Mouse (Mus musculus) midbrain, postnatal 0 days (tissue): Measurements from ENCODE around the gene Ptpro. TPM values are rescaled to one million over a fixed set of nuclear protein-coding genes. Genes with fewer than 3 reads are reported as not detected.

ENCODE experiments used
- ATAC-seq: fragments of 200-750 bp; cut with Nextera tagmentation; 2 replicates; pipeline ENCODE4 v1.8.0; 2017; ENCODE audit warnings: moderate number of reproducible peaks, mild to moderate bottlenecking, moderate TSS enrichment, moderate library complexity; ENCODE audit not compliant: low FRiP score
- DNase-seq: peaks from one replicate; pipeline ENCODE4 v3.0.0-alpha.2; 2015; ENCODE audit warnings: low spot score
- H3K27ac ChIP-seq: fragments of 300-500 bp; sonication (generic); 2 replicates; pipeline ENCODE4 v1.5.1; 2014; ENCODE audit warnings: low read depth, mild to moderate bottlenecking, low read length, mixed read lengths
- H3K27me3 ChIP-seq: fragments of 300-500 bp; sonication (generic); 2 replicates; pipeline ENCODE4 v1.6.1; 2014; ENCODE audit warnings: low read length, control low read depth, mixed read lengths; ENCODE audit not compliant: insufficient read depth
- H3K36me3 ChIP-seq: fragments of 300-500 bp; sonication (generic); 2 replicates; pipeline ENCODE4 v1.6.1; 2014; ENCODE audit warnings: low read length, control low read depth, mixed read lengths; ENCODE audit not compliant: insufficient read depth
- H3K4me1 ChIP-seq: fragments of 300-500 bp; sonication (generic); 2 replicates; pipeline ENCODE4 v1.6.1; 2014; ENCODE audit warnings: mild to moderate bottlenecking, control low read depth, antibody characterized with exemption, low read length, mixed read lengths; ENCODE audit not compliant: insufficient read depth
- H3K4me2 ChIP-seq: fragments of 300-500 bp; sonication (generic); 2 replicates; pipeline ENCODE4 v1.6.1; 2014; ENCODE audit warnings: low read depth, mild to moderate bottlenecking, low read length, mixed read lengths; ENCODE audit not compliant: poor library complexity, severe bottlenecking
- H3K4me3 ChIP-seq: fragments of 300-500 bp; sonication (generic); 2 replicates; pipeline ENCODE4 v1.5.1; 2014; ENCODE audit warnings: low read depth, mild to moderate bottlenecking, low read length, moderate library complexity
- H3K9ac ChIP-seq: fragments of 300-500 bp; sonication (generic); replicated peaks from 2 replicates; pipeline ENCODE4 v1.6.1; 2014; ENCODE audit warnings: mild to moderate bottlenecking, low read length, moderate library complexity, mixed read lengths; ENCODE audit not compliant: poor library complexity, severe bottlenecking
- H3K9me3 ChIP-seq: fragments of 300-500 bp; sonication (generic); 2 replicates; pipeline ENCODE4 v1.6.1; 2016; ENCODE audit warnings: low read length, control low read depth
- CTCF ChIP-seq: IDR thresholded peaks from 2 replicates; pipeline ENCODE4 v1.5.1; 2016; ENCODE audit warnings: antibody characterized with exemption, mild to moderate bottlenecking
- WGBS: fragments of 180-500 bp; shearing (Covaris S2); extraction: QIAGEN DNeasy Blood & Tissue Kit; methylation state at CpG from one replicate; pipeline ENCODE4 v1.1.7; 2014; 5-methylcytosine and 5-hydroxymethylcytosine counted together
- polyA plus RNA-seq: library from polyadenylated mRNA; unstranded; fragments of >200 nt; fragmentation: Nextera tagmentation; extraction: Ambion mirVana; gene quantifications from 2 replicates; pipeline ENCODE4 v1.2.1, GENCODE M21; 2015
- total RNA-seq: library from RNA; depleted of rRNA; stranded (reverse); fragments of >200 nt; gene quantifications from 2 replicates; pipeline ENCODE4 v1.2.3, GENCODE M21; 2014

Ptpro gene
- total and polyA plus RNA-seq, 2 experiments from 2014 or later, result 58.7 to 122 TPM

- no peak for TF ChIP-seq CTCF
- H3K36me3 ChIP-seq, result no peaks in the 10 kb centered on the region
- no peak overlapping the region for H3K27ac ChIP-seq
- no peak overlapping the region for H3K9ac ChIP-seq
- no peaks in the 10 kb centered on the region for H3K4me1 ChIP-seq
- no peak overlapping the region for H3K4me3 ChIP-seq
- WGBS, result 87% methylated on average over 4 of the region's 4 CpGs
- ATAC-seq (no peak), DNase-seq (no peak)
- no peak overlapping the region for H3K4me2 ChIP-seq
- no peaks in the 10 kb centered on the region for H3K9me3 ChIP-seq
- H3K27me3 ChIP-seq, result no peaks in the 10 kb centered on the region
Measured at GRCm38 (mm10) chr6:137302561-137302960, 50.4 kb downstream of the Ptpro start.

GRCm38 (mm10) chr6:137303824-137304223 lies 51.7 kb downstream of the Ptpro start:
- WGBS, result 94% methylated on average over 2 of the region's 2 CpGs
- no peak overlapping the region for H3K4me3 ChIP-seq
- no peaks in the 10 kb centered on the region for H3K4me1 ChIP-seq
- no peak for DNase-seq
- no peaks in the 10 kb centered on the region for H3K27me3 ChIP-seq
- no peak overlapping the region for H3K4me2 ChIP-seq
- H3K9ac ChIP-seq, result no peak overlapping the region
- H3K9me3 ChIP-seq, result no peaks in the 10 kb centered on the region
- no peak for TF ChIP-seq CTCF
- no peak for ATAC-seq
- no peak overlapping the region for H3K27ac ChIP-seq
- H3K36me3 ChIP-seq, result no peaks in the 10 kb centered on the region

GRCm38 (mm10) chr6:137315265-137315664 lies 63.1 kb downstream of the Ptpro start:
- no peak for TF ChIP-seq CTCF
- Histone ChIP-seq H3K27ac (no peak overlapping the region), H3K4me2 (no peak overlapping the region), H3K36me3 (no peaks in the 10 kb centered on the region), H3K9ac (no peak overlapping the region), H3K9me3 (no peaks in the 10 kb centered on the region), H3K27me3 (no peaks in the 10 kb centered on the region), H3K4me1 (peaks cover 6% of the 10 kb centered on the region; the same call in 1 of the 2 replicates), H3K4me3 (no peak overlapping the region)
- no peak for ATAC-seq
- WGBS, result 57% methylated on average over 4 of the region's 4 CpGs
- DNase-seq, result no peak

- DNase-seq (no peak), ATAC-seq (no peak)
- Histone ChIP-seq H3K4me1 (peaks cover 6% of the 10 kb centered on the region; the same call in 1 of the 2 replicates), H3K27ac (no peak overlapping the region), H3K36me3 (no peaks in the 10 kb centered on the region), H3K9me3 (no peaks in the 10 kb centered on the region), H3K4me3 (no peak overlapping the region), H3K27me3 (no peaks in the 10 kb centered on the region), H3K9ac (no peak overlapping the region), H3K4me2 (no peak overlapping the region)
- TF ChIP-seq CTCF, result no peak
- 88% methylated on average over 6 of the region's 6 CpGs for WGBS
Measured at GRCm38 (mm10) chr6:137316358-137316757, 64.2 kb downstream of the Ptpro start.

- Histone ChIP-seq H3K4me1 (peaks cover 6% of the 10 kb centered on the region), H3K4me3 (no peak overlapping the region), H3K27ac (no peak overlapping the region), H3K27me3 (no peaks in the 10 kb centered on the region), H3K4me2 (no peak overlapping the region), H3K9ac (no peak overlapping the region), H3K9me3 (no peaks in the 10 kb centered on the region), H3K36me3 (no peaks in the 10 kb centered on the region)
- 77% methylated on average over 6 of the region's 6 CpGs for WGBS
- DNase-seq (no peak), ATAC-seq (no peak)
- TF ChIP-seq CTCF, result no peak
Measured at GRCm38 (mm10) chr6:137317509-137317908, 65.4 kb downstream of the Ptpro start.

- Histone ChIP-seq H3K9ac (no peak overlapping the region), H3K27ac (no peak overlapping the region), H3K4me1 (peaks cover 6% of the 10 kb centered on the region), H3K9me3 (no peaks in the 10 kb centered on the region), H3K4me3 (no peak overlapping the region), H3K36me3 (no peaks in the 10 kb centered on the region), H3K27me3 (no peaks in the 10 kb centered on the region), H3K4me2 (no peak overlapping the region)
- 88% methylated on average over 12 of the region's 12 CpGs for WGBS
- no peak for TF ChIP-seq CTCF
- no peak for ATAC-seq
- no peak for DNase-seq
Measured at GRCm38 (mm10) chr6:137318242-137318861, 66.2 kb downstream of the Ptpro start.
